Mouse (Mus musculus) bone marrow, adult 2 months (tissue): ENCODE results near the gene Gmppa.

ENCODE experiments used
- CTCF ChIP-seq: fragments of 200-500 bp; IDR thresholded peaks from 2 replicates; pipeline ENCODE4 v1.5.1; 2011; ENCODE audit warnings: low read length, control low read depth; ENCODE audit not compliant: control insufficient read depth, insufficient read depth
- POLR2A ChIP-seq: fragments of 200-500 bp; IDR thresholded peaks from 2 replicates; pipeline ENCODE4 v1.6.1; 2011; ENCODE audit warnings: low read depth, mild to moderate bottlenecking, control low read depth, low read length, borderline replicate concordance; ENCODE audit not compliant: control insufficient read depth

- TF ChIP-seq POLR2A, result no peak
- TF ChIP-seq CTCF, result no peak
Measured at GRCm38 (mm10) chr1:75400493-75401115, 35.1 kb upstream of the Gmppa start.
